Mouse (Mus musculus) heart, adult 11 months (tissue): ENCODE results near the gene Slc27a5.
A peak's percentile ranks its signal among the peaks of the same experiment; 100 is the strongest.

Source experiments
- DNase-seq: peaks from one replicate; pipeline ENCODE4 v3.0.0; 2022

The Slc27a5 gene

GRCm38 (mm10) chr7:13023928-13024731 lies 26.1 kb upstream of the Slc27a5 start:
- peak; percentile 99 for DNase-seq

GRCm38 (mm10) chr7:13022773-13023535 lies 25.0 kb upstream of the Slc27a5 start:
- peak; percentile 98 for DNase-seq

- DNase-seq = peak; percentile 13
These were observed 17.2 kb upstream of the Slc27a5 start for GRCm38 (mm10) chr7:13015217-13015616.

- peak; percentile 44 for DNase-seq
These were observed 16.4 kb upstream of the Slc27a5 start for GRCm38 (mm10) chr7:13014275-13014839.

GRCm38 (mm10) chr7:13013671-13014070 lies 15.7 kb upstream of the Slc27a5 start:
- peak; percentile 73 for DNase-seq

- peak; percentile 88 for DNase-seq
These were observed 12.3 kb upstream of the Slc27a5 start, which contains the start of gene Zbtb45 for GRCm38 (mm10) chr7:13010005-13010908. Zbtb45 (minus strand) TSS chr7:13010034.

GRCm38 (mm10) chr7:13009143-13010004 lies 11.4 kb upstream of the Slc27a5 start:
- peak; percentile 99 for DNase-seq

- peak; percentile 92 for DNase-seq
These were observed 9.5 kb upstream of the Slc27a5 start for GRCm38 (mm10) chr7:13007341-13008092.

- peak; percentile 90 for DNase-seq
These were observed 8.5 kb upstream of the Slc27a5 start for GRCm38 (mm10) chr7:13006531-13006930.

GRCm38 (mm10) chr7:13006011-13006410 lies 8.0 kb upstream of the Slc27a5 start:
- DNase-seq = peak; percentile 90

- no peak for DNase-seq
These were observed 5.4 kb upstream of the Slc27a5 start for GRCm38 (mm10) chr7:13003380-13003779.

GRCm38 (mm10) chr7:13001584-13001983 lies 3.6 kb upstream of the Slc27a5 start:
- no peak for DNase-seq

GRCm38 (mm10) chr7:12998851-12999250 lies 859 bp upstream of the Slc27a5 start, which contains the start of gene Trim28:
Trim28 (plus strand) TSS chr7:12999114.
- no peak for DNase-seq

GRCm38 (mm10) chr7:12997230-12997629 lies 762 bp downstream of the Slc27a5 start:
- no peak for DNase-seq

GRCm38 (mm10) chr7:12995862-12996261 lies 2.1 kb downstream of the Slc27a5 start:
- no peak for DNase-seq

- DNase-seq = no peak
These were observed 4.8 kb downstream of the Slc27a5 start for GRCm38 (mm10) chr7:12993148-12993547.

GRCm38 (mm10) chr7:12992222-12992621 lies 5.8 kb downstream of the Slc27a5 start:
- no peak for DNase-seq

- DNase-seq = no peak
These were observed 10.4 kb downstream of the Slc27a5 start for GRCm38 (mm10) chr7:12987409-12988189.

- DNase-seq = no peak
These were observed 11.1 kb downstream of the Slc27a5 start for GRCm38 (mm10) chr7:12986906-12987305.

- DNase-seq = no peak
These were observed 12.3 kb downstream of the Slc27a5 start for GRCm38 (mm10) chr7:12985724-12986123.
